Mouse (Mus musculus): Measurements from ENCODE around the gene Rpe. TPM values are rescaled to one million over a fixed set of nuclear protein-coding genes. Genes with fewer than 3 reads are reported as not detected.

Rpe gene
- polyA plus RNA-seq (2017; shearing (Covaris generic)), result 52.2 TPM

GRCm38 (mm10) chr1:66700693-66701575, at the start of gene Rpe:
Gene Rpe, plus strand, starts transcription at chr1:66700831.

Other genes starting within 250 kb of the Rpe start
- gene Unc80, start 232.5 kb upstream of the Rpe start, polyA plus RNA-seq (2017; shearing (Covaris generic)), result not detected
- gene Kansl1l, start 116.7 kb downstream of the Rpe start, polyA plus RNA-seq (2017; shearing (Covaris generic)), result 23.0 TPM
- gene Acadl, start 162.4 kb downstream of the Rpe start, polyA plus RNA-seq (2017; shearing (Covaris generic)), result 69.5 TPM
- not detected for gene Myl1, start 244.6 kb downstream of the Rpe start, polyA plus RNA-seq (2017; shearing (Covaris generic))